ENCODE assay signal across 7 mouse cellular contexts in the genomic region with DNA sequence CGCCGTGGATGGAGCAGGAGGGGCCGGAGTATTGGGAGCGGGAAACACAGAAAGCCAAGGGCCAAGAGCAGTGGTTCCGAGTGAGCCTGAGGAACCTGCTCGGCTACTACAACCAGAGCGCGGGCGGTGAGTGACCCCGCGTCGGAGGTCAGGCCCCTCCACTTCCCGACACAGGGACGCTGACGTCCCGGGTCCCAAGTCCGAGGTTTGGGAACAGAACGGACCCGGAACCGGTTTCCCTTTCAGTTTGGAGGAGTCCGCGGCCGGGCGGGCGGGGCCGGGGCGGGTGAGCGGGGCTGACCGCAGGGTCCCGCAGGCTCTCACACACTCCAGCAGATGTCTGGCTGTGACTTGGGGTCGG. TPM values are rescaled to one million over a fixed set of nuclear protein-coding genes. Genes with fewer than 3 reads are reported as not detected.
A peak's percentile ranks its signal among the peaks of the same experiment; 100 is the strongest.
DNase-seq lines count a peak whose midpoint lies in the region; ATAC-seq lines count a peak whose summit lies in the region.

No protein-coding gene starts in this region.

- H3K4me2 ChIP-seq in heart, embryonic 13.5 days = peak overlapping the region; percentile 100
- peak overlapping the region; percentile 94 for H3K4me2 ChIP-seq in limb, embryonic 15.5 days
- peak overlapping the region; percentile 92 for H3K4me2 ChIP-seq in neural tube, embryonic 15.5 days

- WGBS in heart, embryonic 13.5 days = 2% methylated on average over 27 of the region's 31 CpGs
- WGBS in limb, embryonic 15.5 days = 2% methylated on average over 31 of the region's 31 CpGs
- under 1% methylated on average over 26 of the region's 31 CpGs for WGBS in neural tube, embryonic 15.5 days

- H3K27ac ChIP-seq in heart, embryonic 13.5 days (replicated peaks) = no peak overlapping the region
- no peak overlapping the region for H3K27ac ChIP-seq in limb, embryonic 15.5 days
- no peak overlapping the region; the same call in 1 of the 2 replicates for H3K27ac ChIP-seq in neural tube, embryonic 15.5 days (replicated peaks)

- H3K9ac ChIP-seq in heart, embryonic 13.5 days = peak overlapping the region; percentile 80
- H3K9ac ChIP-seq in limb, embryonic 15.5 days = peak overlapping the region; percentile 47
- H3K9ac ChIP-seq in neural tube, embryonic 15.5 days (replicated peaks) = peak overlapping the region; percentile 71

- DNase-seq in thymus, postnatal 4 days = peak; percentile 20
- no peak for DNase-seq in thymus, postnatal 36 days
- no peak for DNase-seq in urinary bladder, adult 2 months (ENCODE audit: low spot score)
- DNase-seq in cerebellum, adult 11 months = no peak

- no peak for ATAC-seq in heart, embryonic 13.5 days (ENCODE audit: extremely low read depth, insufficient number of reproducible peaks, low FRiP score, low TSS enrichment)
- no peak for ATAC-seq in limb, embryonic 15.5 days (ENCODE audit: insufficient number of reproducible peaks, low FRiP score, low TSS enrichment, low read depth)
- peak; percentile 49 for ATAC-seq in neural tube, embryonic 15.5 days (ENCODE audit: low FRiP score)

- no peaks in the 10 kb centered on the region for H3K36me3 ChIP-seq in heart, embryonic 13.5 days
- no peaks in the 10 kb centered on the region for H3K36me3 ChIP-seq in limb, embryonic 15.5 days
- H3K36me3 ChIP-seq in neural tube, embryonic 15.5 days = peaks cover 3% of the 10 kb centered on the region; the same call in 1 of the 2 replicates

- peaks cover 91% of the 10 kb centered on the region for H3K27me3 ChIP-seq in heart, embryonic 13.5 days (replicated peaks)
- H3K27me3 ChIP-seq in limb, embryonic 15.5 days = peaks cover 70% of the 10 kb centered on the region
- H3K27me3 ChIP-seq in neural tube, embryonic 15.5 days (replicated peaks) = peaks cover 6% of the 10 kb centered on the region; the same call in 1 of the 2 replicates

- H3K9me3 ChIP-seq in heart, embryonic 13.5 days = no peaks in the 10 kb centered on the region
- no peaks in the 10 kb centered on the region for H3K9me3 ChIP-seq in limb, embryonic 15.5 days
- H3K9me3 ChIP-seq in neural tube, embryonic 15.5 days (replicated peaks) = no peaks in the 10 kb centered on the region

- peak overlapping the region; percentile 74 for H3K4me3 ChIP-seq in heart, embryonic 13.5 days
- peak overlapping the region; percentile 57 for H3K4me3 ChIP-seq in limb, embryonic 15.5 days
- peak overlapping the region; percentile 71 for H3K4me3 ChIP-seq in neural tube, embryonic 15.5 days (replicated peaks)

- H3K4me1 ChIP-seq in heart, embryonic 13.5 days = peaks cover 7% of the 10 kb centered on the region; the same call in 1 of the 2 replicates
- peaks cover 7% of the 10 kb centered on the region; the same call in 1 of the 2 replicates for H3K4me1 ChIP-seq in limb, embryonic 15.5 days
- peaks cover 16% of the 10 kb centered on the region for H3K4me1 ChIP-seq in neural tube, embryonic 15.5 days

RNA-seq across cellular contexts. Expression of a gene that starts 1.0 kb away (rescaled TPM):
- polyA plus RNA-seq in heart, embryonic 13.5 days (2015; fragmentation: Nextera tagmentation; extraction: Ambion mirVana) = 43.4 and 48.6 TPM in 2 replicates
- 84.7 and 93.0 TPM in 2 replicates for polyA plus RNA-seq in limb, embryonic 15.5 days (2015; fragmentation: Nextera tagmentation; extraction: Ambion mirVana)
- 143 and 196 TPM in 2 replicates for polyA plus RNA-seq in neural tube, embryonic 15.5 days (2015; fragmentation: Nextera tagmentation; extraction: Ambion mirVana)
- polyA plus RNA-seq in urinary bladder, adult 2 months (2012; rRNA removed) = 589 and 606 TPM in 2 replicates

RNA-seq across cellular contexts. Expression of a gene that starts 22.0 kb away (rescaled TPM):
- polyA plus RNA-seq in heart, embryonic 13.5 days (2015; fragmentation: Nextera tagmentation; extraction: Ambion mirVana) = 279 TPM in 2 replicates
- 401 and 418 TPM in 2 replicates for polyA plus RNA-seq in limb, embryonic 15.5 days (2015; fragmentation: Nextera tagmentation; extraction: Ambion mirVana)
- polyA plus RNA-seq in neural tube, embryonic 15.5 days (2015; fragmentation: Nextera tagmentation; extraction: Ambion mirVana) = 334 and 376 TPM in 2 replicates
- 314 and 350 TPM in 2 replicates for polyA plus RNA-seq in urinary bladder, adult 2 months (2012; rRNA removed)

RNA-seq across cellular contexts. Expression of a gene that starts 27.9 kb away (rescaled TPM):
- 7.6 and 8.1 TPM in 2 replicates for polyA plus RNA-seq in heart, embryonic 13.5 days (2015; fragmentation: Nextera tagmentation; extraction: Ambion mirVana)
- polyA plus RNA-seq in limb, embryonic 15.5 days (2015; fragmentation: Nextera tagmentation; extraction: Ambion mirVana) = 11.2 and 11.8 TPM in 2 replicates
- 11.2 and 12.1 TPM in 2 replicates for polyA plus RNA-seq in neural tube, embryonic 15.5 days (2015; fragmentation: Nextera tagmentation; extraction: Ambion mirVana)
- 14.0 and 15.4 TPM in 2 replicates for polyA plus RNA-seq in urinary bladder, adult 2 months (2012; rRNA removed)

RNA-seq across cellular contexts. Expression of a gene that starts 30.0 kb away (rescaled TPM):
- polyA plus RNA-seq in heart, embryonic 13.5 days (2015; fragmentation: Nextera tagmentation; extraction: Ambion mirVana) = 10.6 and 10.7 TPM in 2 replicates
- 3.7 and 3.8 TPM in 2 replicates for polyA plus RNA-seq in limb, embryonic 15.5 days (2015; fragmentation: Nextera tagmentation; extraction: Ambion mirVana)
- 116 and 126 TPM in 2 replicates for polyA plus RNA-seq in neural tube, embryonic 15.5 days (2015; fragmentation: Nextera tagmentation; extraction: Ambion mirVana)
- 11.9 and 14.5 TPM in 2 replicates for polyA plus RNA-seq in urinary bladder, adult 2 months (2012; rRNA removed)

RNA-seq across cellular contexts. Expression of a gene that starts 42.9 kb away (rescaled TPM):
- polyA plus RNA-seq in heart, embryonic 13.5 days (2015; fragmentation: Nextera tagmentation; extraction: Ambion mirVana) = not detected in 2 replicates
- polyA plus RNA-seq in limb, embryonic 15.5 days (2015; fragmentation: Nextera tagmentation; extraction: Ambion mirVana) = 0.41 and 0.77 TPM in 2 replicates
- 0.40 TPM in 1 of 2 replicates, not detected in the other for polyA plus RNA-seq in neural tube, embryonic 15.5 days (2015; fragmentation: Nextera tagmentation; extraction: Ambion mirVana)
- polyA plus RNA-seq in urinary bladder, adult 2 months (2012; rRNA removed) = 0.18 TPM in 1 of 2 replicates, not detected in the other
